Mouse (Mus musculus) C2C12 (cell line): ENCODE measurements around the gene Fbh1. TPM values are rescaled to one million over a fixed set of nuclear protein-coding genes. Genes with fewer than 3 reads are reported as not detected.

ENCODE experiments used
- H3K27me3 ChIP-seq: one replicate; pipeline ENCODE4 v1.6.1; 2011; ENCODE audit not compliant: control insufficient read depth, insufficient read depth, insufficient read length
- H3K36me3 ChIP-seq: one replicate; pipeline ENCODE4 v1.6.1; 2011; ENCODE audit not compliant: control insufficient read depth, insufficient read depth
- H3K4me3 ChIP-seq: one replicate; pipeline ENCODE4 v1.5.1; 2011; ENCODE audit warnings: mild to moderate bottlenecking, control low read depth; ENCODE audit not compliant: poor library complexity, insufficient read depth, severe bottlenecking
- H3K79me2 ChIP-seq: one replicate; pipeline ENCODE4 v1.6.1; 2011; ENCODE audit not compliant: control insufficient read depth, insufficient read depth
- H3K79me3 ChIP-seq: one replicate; pipeline ENCODE4 v1.6.1; 2011; ENCODE audit warnings: low read depth, control low read depth
- H3ac ChIP-seq: one replicate; pipeline ENCODE3; 2011; ENCODE audit warnings: low read depth; ENCODE audit not compliant: control insufficient read depth, insufficient read length
- CEBPB ChIP-seq: IDR thresholded peaks from one replicate; pipeline ENCODE4 v1.6.1; 2011; ENCODE audit warnings: low read depth, mild to moderate bottlenecking, control low read depth, moderate library complexity
- CTCF ChIP-seq: IDR thresholded peaks from one replicate; pipeline ENCODE4 v1.5.1; 2011; ENCODE audit not compliant: control insufficient read depth, insufficient read depth, insufficient read length
- FOSL1 ChIP-seq: IDR thresholded peaks from one replicate; pipeline ENCODE4 v1.8.0; 2011; ENCODE audit warnings: mild to moderate bottlenecking, low read length; ENCODE audit not compliant: poor library complexity, insufficient read depth, severe bottlenecking
- MAX ChIP-seq: IDR thresholded peaks from one replicate; pipeline ENCODE4 v1.6.1; 2011; ENCODE audit warnings: mild to moderate bottlenecking, control low read depth
- MYOD1 ChIP-seq: IDR thresholded peaks from one replicate; pipeline ENCODE4 v1.6.1; 2011; ENCODE audit warnings: low read depth; ENCODE audit not compliant: control insufficient read depth, insufficient read length
- MYOG ChIP-seq: IDR thresholded peaks from one replicate; pipeline ENCODE4 v1.6.1; 2011; ENCODE audit not compliant: control insufficient read depth, insufficient read length; ENCODE audit errors: extremely low read depth
- USF1 ChIP-seq: IDR thresholded peaks from one replicate; pipeline ENCODE4 v1.6.1; 2011; ENCODE audit warnings: low read depth, mild to moderate bottlenecking, control low read depth, moderate library complexity
- long read RNA-seq, 2 experiments: library from polyadenylated mRNA; unstranded; transcript quantifications; one replicate each; pipeline ENCODE4 v2.0.0; 2019 to 2020
- polyA plus RNA-seq: library from polyadenylated mRNA; unstranded; fragments of >200 nt; fragmentation: generic; extraction: Trizol; gene quantifications from one replicate; pipeline ENCODE4 v1.2.1, GENCODE M21; 2012; ENCODE audit warnings: missing spikeins

Fbh1 gene
- 32.0 TPM for polyA plus RNA-seq
- long read RNA-seq, experiment 1, transcript Fbh1-201 (21 exons, 3,567 nt) = major isoform, 14 of 41 reads
- long read RNA-seq, experiment 1, partial matches to known transcripts = 16 of 41 reads
- long read RNA-seq, experiment 1, other reads (novel, unspliced or antisense) = 11 of 41 reads
- long read RNA-seq, experiment 2, transcript Fbh1-201 (21 exons, 3,567 nt) = major isoform, 210 of 427 reads
- long read RNA-seq, experiment 2, partial matches to known transcripts = 8 of 427 reads
- long read RNA-seq, experiment 2, other reads (novel, unspliced or antisense) = 209 of 427 reads

DNA sequence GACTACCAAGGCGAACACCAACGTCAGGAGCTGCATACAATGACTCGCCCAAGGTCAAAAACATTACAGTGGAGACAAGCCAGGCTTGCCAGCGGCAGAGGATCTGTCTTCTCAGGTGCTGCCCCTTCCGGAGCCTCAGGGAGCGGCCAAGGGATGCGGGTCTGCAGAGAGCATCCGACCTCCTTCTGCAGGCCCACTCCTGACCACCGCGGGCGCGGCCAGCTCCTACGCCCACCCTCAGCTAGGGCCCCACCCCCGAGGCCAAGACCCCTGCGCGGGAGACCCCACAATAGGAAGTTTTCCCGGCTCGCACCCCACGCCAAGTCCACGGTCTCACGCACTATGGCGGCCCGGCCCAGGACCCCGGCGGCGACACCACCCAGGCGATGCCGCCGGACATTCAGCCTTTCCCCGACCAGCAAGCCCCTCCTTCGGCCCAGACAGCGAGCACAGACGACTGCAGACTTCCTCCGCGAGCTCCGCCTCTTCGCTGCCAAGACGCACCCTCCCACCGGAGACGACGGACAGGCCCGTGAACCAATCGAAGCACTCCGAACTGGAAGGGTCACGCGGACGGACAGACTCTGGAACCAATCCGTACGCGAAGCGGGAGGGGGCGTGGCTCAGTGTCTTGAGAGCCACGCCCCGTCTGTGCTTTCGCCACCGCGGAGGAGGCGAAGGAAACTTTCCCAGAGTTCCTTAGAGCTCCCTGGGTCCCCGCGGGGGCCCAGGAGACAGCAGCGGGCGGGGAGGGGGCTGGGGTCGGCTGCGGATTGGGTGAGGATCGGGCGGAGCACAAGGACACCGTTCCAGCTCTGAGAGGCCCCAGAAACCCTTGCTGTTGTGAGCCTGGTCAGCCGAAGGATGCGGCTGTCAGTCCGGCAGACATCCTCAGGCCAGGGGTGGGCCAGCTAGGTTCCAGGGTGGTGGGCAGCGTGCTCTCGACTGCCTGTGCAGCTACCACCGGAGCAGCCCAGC is at the start of gene Fbh1, which contains the start of gene Ankrd16:
Gene Fbh1 (minus strand): TSS at position 492 of the 978 bp plus-strand sequence.
Gene Ankrd16 (plus strand): TSS at position 786 of the 978 bp plus-strand sequence.
- Histone ChIP-seq H3K79me3 (peaks cover 29% of the 10 kb centered on the region), H3ac (peak within 1 kb of the TSS; percentile 83), H3K36me3 (peaks cover 28% of the 10 kb centered on the region), H3K4me3 (peak within 1 kb of the TSS; percentile 86), H3K27me3 (no peaks in the 10 kb centered on the region), H3K79me2 (peaks cover 72% of the 10 kb centered on the region)
- TF ChIP-seq MAX = peak; percentile 16
- no peak for TF ChIP-seq CEBPB

DNA sequence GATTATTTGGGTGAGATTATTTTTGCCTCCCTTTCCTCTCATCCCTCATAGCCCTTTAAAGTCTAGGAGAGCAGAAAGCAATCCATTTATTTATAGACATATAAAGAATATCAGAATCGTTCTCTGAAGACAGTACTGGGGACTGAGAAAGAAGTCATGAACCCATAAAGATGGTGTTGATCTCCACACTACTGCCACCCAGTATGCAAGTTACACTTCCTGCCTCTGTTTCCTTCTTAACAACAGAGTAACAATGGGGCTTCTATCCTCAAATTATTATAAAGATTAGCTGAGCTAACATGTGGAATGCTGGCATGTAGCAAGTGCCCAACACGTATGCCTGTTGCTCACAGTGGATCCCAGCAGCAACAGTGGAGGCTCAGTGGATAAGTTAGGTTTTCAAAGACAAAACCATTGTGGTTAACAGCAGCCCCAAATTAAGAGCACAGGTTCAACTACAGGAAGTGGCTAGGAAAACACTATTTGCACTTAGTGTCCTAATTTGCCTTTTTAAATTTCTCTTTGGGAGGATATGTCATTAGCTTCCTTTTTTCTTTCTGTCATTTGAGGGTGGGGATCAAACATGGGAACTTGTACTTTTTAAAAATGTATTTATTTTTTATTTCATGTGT is 24.0 kb upstream of the Fbh1 start:
- no peak overlapping the region for H3K4me3 ChIP-seq
- H3ac ChIP-seq = no peak overlapping the region
- no peaks in the 10 kb centered on the region for H3K79me2 ChIP-seq
- no peaks in the 10 kb centered on the region for H3K79me3 ChIP-seq
- no peak for TF ChIP-seq CEBPB
- no peak for TF ChIP-seq MYOD1
- no peak for TF ChIP-seq MYOG
- no peak for TF ChIP-seq USF1
- no peak for TF ChIP-seq MAX
- no peak for TF ChIP-seq CTCF
- TF ChIP-seq FOSL1 = no peak
- H3K27me3 ChIP-seq = no peaks in the 10 kb centered on the region
- no peaks in the 10 kb centered on the region for H3K36me3 ChIP-seq

DNA sequence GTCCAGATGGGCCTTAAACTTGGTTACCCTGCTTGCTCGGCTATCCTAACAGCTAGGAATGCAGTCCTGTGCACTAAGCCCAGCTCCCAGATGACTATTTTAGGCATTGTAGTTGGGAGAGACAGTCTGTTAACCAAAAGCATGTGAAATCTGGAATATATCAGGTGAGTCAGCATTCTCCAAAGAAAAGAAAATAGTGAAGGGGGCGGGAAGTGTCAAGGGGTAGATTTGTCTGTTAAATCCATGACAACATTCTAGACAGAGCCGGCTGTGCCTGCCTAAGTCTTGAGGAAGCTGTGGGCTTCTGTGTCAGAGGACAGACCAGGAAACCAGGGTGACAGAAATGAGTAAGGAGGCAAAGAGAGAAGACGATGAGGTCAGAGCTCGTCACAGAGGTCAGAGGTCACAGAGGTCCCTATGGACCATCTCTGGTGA is 20.6 kb upstream of the Fbh1 start:
- Histone ChIP-seq H3K4me3 (no peak overlapping the region), H3K79me3 (no peaks in the 10 kb centered on the region), H3K27me3 (no peaks in the 10 kb centered on the region), H3ac (no peak overlapping the region), H3K36me3 (no peaks in the 10 kb centered on the region), H3K79me2 (no peaks in the 10 kb centered on the region)
- no peak for TF ChIP-seq CEBPB
- TF ChIP-seq MYOD1 = no peak
- TF ChIP-seq USF1 = no peak

DNA sequence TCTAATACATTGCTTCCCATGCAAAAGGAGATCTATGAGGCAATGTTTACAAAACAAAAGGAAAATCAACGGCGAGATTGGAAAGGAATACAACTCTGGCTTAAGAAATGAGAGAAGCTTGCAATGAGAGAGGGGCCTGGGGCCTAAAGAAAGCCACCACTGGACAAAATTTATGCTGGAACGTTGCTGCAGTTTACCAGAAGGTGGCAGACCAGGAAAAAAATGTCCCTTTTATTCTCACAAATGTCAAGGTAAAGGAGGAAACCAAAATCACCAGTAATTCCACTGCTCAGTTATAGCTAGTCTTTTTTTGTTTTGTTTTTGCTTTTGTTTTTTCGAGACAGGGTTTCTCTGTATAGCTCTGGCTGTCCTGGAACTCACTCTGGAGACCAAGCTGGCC is 17.3 kb upstream of the Fbh1 start:
- Histone ChIP-seq H3K79me2 (no peaks in the 10 kb centered on the region), H3K27me3 (no peaks in the 10 kb centered on the region), H3K36me3 (peaks cover 12% of the 10 kb centered on the region), H3K4me3 (no peak overlapping the region), H3ac (no peak overlapping the region), H3K79me3 (no peaks in the 10 kb centered on the region)
- TF ChIP-seq MYOD1 (no peak), MYOG (no peak), CTCF (no peak), CEBPB (no peak), USF1 (no peak), MAX (no peak), FOSL1 (no peak)

DNA sequence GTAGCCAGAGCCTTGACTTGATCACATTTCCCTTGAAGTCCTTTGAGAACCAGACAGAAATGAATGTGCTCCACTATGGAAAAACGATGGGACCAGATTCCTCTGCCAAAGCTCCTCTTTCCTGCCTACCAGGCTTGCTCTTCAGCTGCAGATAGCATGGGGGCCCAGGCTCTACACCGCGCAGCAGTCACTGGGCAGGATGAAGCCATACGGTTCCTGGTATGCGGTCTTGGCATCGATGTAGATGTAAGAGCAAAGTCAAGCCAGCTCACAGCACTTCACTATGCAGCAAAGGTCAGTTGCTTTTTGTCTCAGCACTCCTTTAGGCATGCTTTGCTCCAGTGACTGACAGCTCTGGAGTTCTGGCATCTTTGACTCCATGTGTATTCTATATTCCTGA is 6.8 kb upstream of the Fbh1 start:
- peaks cover 13% of the 10 kb centered on the region for H3K79me3 ChIP-seq
- TF ChIP-seq MYOD1 = no peak
- no peak for TF ChIP-seq CTCF
- no peak for TF ChIP-seq MYOG
- no peak for TF ChIP-seq MAX
- no peak for TF ChIP-seq USF1
- H3ac ChIP-seq = no peak overlapping the region
- H3K79me2 ChIP-seq = peaks cover 28% of the 10 kb centered on the region
- H3K36me3 ChIP-seq = peaks cover 87% of the 10 kb centered on the region
- H3K27me3 ChIP-seq = no peaks in the 10 kb centered on the region
- no peak overlapping the region for H3K4me3 ChIP-seq
